Mouse (Mus musculus) Patski (cell line): Measurements from ENCODE around the gene Gngt2. TPM values are rescaled to one million over a fixed set of nuclear protein-coding genes. Genes with fewer than 3 reads are reported as not detected.

Experiments
- ATAC-seq: fragments of 100-300 bp; one replicate; pipeline ENCODE4 v1.8.0; 2021
- CTCF ChIA-PET: fragments of 350-600 bp; sonication (Branson Sonifier 250); formaldehyde crosslinking; loops from one replicate; lab custom pipeline; 2022; ENCODE audit warnings: inconsistent platforms; lab: Charles Lee
- POLR2A ChIA-PET: fragments of 350-600 bp; sonication (Branson Sonifier 250); formaldehyde crosslinking; loops from one replicate; lab custom pipeline; 2022; ENCODE audit warnings: antibody characterized with exemption, inconsistent platforms; lab: Charles Lee
- DNase-seq: peaks from one replicate; pipeline ENCODE4 v3.0.0-alpha.2; 2011; ENCODE audit warnings: low read depth, low spot score
- H3K27me3 ChIP-seq: fragments of 371-371 bp; one replicate; pipeline ENCODE4 v1.5.1; 2021
- CTCF ChIP-seq: fragments of 100-300 bp; IDR thresholded peaks from one replicate; pipeline ENCODE4 v1.5.1; 2021
- in situ Hi-C: fragments of 300-500 bp; cut with MboI; formaldehyde crosslinking; loops from 3 replicates; pipeline ENCODE4 v1.11.1; 2018; ENCODE audit warnings: low pct_unique_long_range_greater_than_20kb, mixed read lengths
- polyA plus RNA-seq: library from polyadenylated mRNA; unstranded; gene quantifications from one replicate; pipeline ENCODE4 v1.2.3, GENCODE M21; 2021

The Gngt2 gene
- polyA plus RNA-seq, 1 experiment from 2014 or later, result not detected

DNA sequence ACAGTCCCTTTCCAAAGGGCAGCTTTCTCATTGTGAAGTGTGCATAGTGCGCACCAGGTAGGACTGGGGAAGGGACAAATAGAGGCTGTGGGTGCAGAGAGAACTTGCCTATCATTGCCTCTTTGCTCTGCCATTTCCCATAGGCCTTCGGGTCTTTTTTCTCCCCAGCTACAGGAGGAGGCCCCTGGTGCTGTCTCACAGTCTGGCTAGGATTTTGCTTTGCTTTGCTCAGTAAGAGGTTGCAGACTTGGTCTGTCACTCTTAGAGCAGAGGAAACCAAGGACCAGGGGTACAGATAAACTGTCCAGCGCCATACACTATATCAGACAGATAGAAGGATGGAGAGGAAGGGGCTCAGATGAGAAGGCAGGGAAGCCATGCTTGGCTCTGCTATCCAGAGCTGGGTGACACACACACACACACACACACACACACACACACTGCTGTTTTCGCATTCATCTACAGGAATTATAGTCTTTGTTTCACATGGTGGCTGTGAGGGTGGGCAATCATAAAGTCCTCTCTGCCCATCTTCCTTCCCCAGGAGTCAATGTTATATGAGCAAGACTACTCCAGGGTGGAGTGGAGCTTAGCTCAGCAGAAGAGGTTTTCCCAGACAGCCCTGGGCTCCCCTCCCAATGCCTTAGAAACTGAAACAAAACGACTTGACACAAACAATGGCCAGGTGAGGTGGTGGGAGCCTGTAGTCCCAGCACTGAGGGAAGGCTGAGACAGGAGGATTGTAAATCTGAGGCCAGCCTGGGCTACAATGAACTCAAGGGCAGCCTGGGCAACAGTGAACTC, 3.9 kb downstream of the Gngt2 start:
- no peak for DNase-seq
- in situ Hi-C loops, result no loop called here
- POLR2A ChIA-PET, result no interaction called here

DNA sequence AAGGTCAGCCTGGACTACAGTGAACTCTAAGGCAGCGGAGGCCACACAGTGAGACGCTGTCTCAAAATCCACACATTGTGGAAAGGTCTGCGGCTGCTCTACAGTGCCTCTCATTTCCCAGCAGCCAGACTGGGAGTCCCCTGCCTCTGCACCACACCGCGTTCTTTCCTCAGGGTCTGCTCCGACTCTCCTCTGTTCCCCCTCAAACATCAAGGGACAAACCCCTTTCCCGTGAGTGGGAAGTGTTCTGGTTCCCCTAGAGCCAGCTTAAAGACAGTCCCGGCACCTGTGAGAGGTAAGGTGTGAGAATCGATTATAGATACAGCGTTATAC, 4.4 kb downstream of the Gngt2 start:
- ATAC-seq, result no peak
- ChIA-PET POLR2A (no interaction called here), CTCF (no interaction called here)
- no peak for TF ChIP-seq CTCF
- in situ Hi-C loops, result no loop called here
- DNase-seq, result no peak
- no peaks in the 10 kb centered on the region for H3K27me3 ChIP-seq

More for the DNA sequence above, 3.9 kb downstream of the Gngt2 start:
- ATAC-seq, result no peak
- H3K27me3 ChIP-seq, result no peaks in the 10 kb centered on the region
- CTCF ChIA-PET, result no interaction called here
- TF ChIP-seq CTCF, result no peak

DNA sequence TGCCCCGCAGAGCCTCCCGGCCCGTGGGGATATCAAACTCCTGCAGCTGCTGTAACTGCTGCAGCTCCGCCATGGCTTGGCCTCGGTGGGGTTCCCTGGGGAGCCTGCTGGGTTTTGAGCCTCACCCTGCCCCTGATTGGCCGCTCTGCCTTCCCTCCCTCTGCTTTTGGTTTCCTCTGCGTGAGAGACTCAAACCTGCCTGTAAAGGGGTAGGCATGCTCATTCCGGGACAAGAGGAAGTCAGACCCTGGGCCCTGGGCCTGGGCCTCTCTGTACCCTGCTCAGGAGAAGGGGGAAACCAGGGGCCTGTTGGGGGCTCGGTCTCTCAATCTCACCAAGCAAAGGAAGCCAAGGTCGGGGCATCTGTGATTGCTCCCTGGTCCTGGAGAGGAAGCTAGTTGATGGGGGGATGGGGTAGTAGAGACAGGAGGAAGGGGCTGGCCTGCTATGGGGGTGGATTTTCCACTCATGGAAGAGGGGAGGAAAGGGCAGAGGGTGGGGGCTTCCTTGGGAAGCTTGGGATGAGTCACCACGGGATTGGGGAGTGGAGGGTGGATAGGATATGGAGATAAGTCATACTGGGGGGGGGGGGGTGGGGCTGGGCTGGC, 5.2 kb downstream of the Gngt2 start, which contains the start of gene Abi3:
Gene Abi3 (minus strand): TSS at position 403 of the 608 bp plus-strand sequence.
- ChIA-PET CTCF (no interaction called here), POLR2A (interaction anchor here (1.2 kb wide), 1 partner anchor 11 kb away, joined by 4 read pairs; no protein-coding TSS in a partner anchor)
- DNase-seq, result no peak
- no peaks in the 10 kb centered on the region for H3K27me3 ChIP-seq
- TF ChIP-seq CTCF, result no peak
- in situ Hi-C loops, result no loop called here
- ATAC-seq, result no peak

DNA sequence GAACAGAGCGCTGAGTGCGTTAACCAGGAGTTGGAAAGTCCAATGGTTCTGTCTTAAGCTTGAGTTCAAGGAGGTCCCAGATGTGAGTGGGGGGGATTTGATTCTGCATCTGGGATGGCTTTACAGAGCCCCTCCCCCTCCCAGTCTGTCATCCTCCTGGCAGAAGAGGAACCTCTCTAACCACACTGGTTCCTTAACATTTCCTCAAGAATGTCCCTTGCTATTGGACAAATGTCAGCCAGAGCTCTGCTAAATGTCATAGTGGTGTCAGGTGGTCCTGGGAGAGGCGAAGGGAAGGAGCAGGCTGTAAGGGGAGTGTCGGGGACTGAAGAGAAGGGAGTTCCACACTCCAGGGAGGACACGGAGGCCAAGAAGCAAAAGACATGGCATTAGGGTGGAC, 5.9 kb downstream of the Gngt2 start:
- no peaks in the 10 kb centered on the region for H3K27me3 ChIP-seq
- ATAC-seq, result no peak
- TF ChIP-seq CTCF, result no peak
- no peak for DNase-seq
- ChIA-PET POLR2A (interaction anchor here (1.2 kb wide), 1 partner anchor 11 kb away, joined by 4 read pairs; no protein-coding TSS in a partner anchor), CTCF (no interaction called here)
- in situ Hi-C loops, result no loop called here

DNA sequence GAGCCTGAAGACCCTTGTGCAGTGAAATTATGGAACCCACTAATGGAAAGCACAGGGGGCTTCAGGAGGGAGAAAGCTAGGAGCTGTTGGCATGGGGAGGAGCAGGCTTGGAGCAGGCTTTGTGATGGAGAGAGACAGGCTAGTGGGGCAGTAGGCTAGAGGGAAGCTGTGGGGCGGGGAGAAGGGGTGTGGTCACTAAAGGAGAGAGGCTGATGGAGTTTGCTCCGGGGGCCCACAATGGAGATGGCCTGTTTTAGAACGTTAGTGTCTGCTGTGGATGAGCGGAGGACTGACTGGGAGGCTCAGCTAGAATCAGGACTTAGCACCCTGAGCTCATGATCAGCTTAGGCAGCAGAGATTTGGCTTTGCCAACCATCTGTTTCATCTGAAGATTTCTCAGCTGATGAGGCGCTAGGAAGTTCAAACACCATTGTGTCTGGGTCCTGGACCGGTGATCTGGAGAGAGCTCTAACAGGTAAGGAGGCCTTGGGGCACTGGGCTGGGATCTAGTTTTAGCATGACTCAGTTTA, 6.5 kb downstream of the Gngt2 start:
- DNase-seq (no peak), ATAC-seq (no peak)
- no peak for TF ChIP-seq CTCF
- in situ Hi-C loops, result no loop called here
- POLR2A ChIA-PET, result interaction anchor here (0.6 to 1.2 kb wide), 4 partner anchors 10 to 52 kb away, joined by 3 to 5 read pairs (median 4); no protein-coding TSS in a partner anchor
- no peaks in the 10 kb centered on the region for H3K27me3 ChIP-seq
- CTCF ChIA-PET, result no interaction called here

DNA sequence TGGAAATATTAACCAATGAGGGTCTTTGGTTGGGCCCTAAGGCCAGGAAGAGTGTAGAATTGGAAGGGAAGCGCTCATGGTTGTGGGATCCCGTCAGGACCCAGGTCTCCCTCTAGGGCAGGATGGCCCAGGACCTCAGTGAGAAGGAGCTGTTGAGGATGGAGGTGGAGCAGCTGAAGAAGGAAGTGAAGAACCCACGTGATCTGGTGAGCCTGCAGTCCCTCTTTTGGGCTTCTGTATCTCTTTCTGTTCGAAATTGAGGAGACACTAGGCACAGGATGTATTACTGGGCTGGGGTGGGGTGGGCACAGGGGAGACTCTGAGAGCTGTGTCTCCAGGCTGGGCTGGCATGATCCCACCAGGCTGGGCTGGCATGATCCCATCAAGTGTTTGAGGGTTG, 7.9 kb downstream of the Gngt2 start:
- no peaks in the 10 kb centered on the region for H3K27me3 ChIP-seq
- DNase-seq (no peak), ATAC-seq (no peak)
- in situ Hi-C loops, result no loop called here
- TF ChIP-seq CTCF, result no peak
- CTCF ChIA-PET, result interaction anchor here (0.7 kb wide), 1 partner anchor 9 kb away, joined by 3 read pairs; no protein-coding TSS in a partner anchor
- POLR2A ChIA-PET, result no interaction called here

DNA sequence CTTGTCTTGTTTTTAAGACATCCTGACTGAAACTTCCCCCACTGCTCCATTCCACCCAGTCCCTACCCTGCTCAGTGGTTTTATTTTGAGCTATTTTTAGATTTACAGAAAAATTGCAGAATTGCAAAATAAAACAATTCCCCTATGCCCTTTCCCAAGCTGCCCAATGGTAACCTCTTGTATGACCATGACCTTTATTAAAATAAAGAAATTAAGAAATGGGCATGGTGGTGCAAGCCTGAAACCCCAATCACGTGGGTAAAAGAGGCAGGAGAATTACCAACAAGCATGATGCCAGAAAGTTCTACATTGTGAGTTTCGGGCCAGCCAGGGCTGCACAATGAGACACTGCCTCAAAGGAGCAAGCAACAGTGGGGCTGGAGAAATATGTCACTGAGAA, 13.9 kb downstream of the Gngt2 start:
- H3K27me3 ChIP-seq, result no peaks in the 10 kb centered on the region
- no peak for DNase-seq
- no peak for TF ChIP-seq CTCF
- ChIA-PET POLR2A (no interaction called here), CTCF (interaction anchor here (0.8 kb wide), 1 partner anchor 18 kb away, joined by 3 read pairs; no protein-coding TSS in a partner anchor)
- no peak for ATAC-seq
- in situ Hi-C loops, result no loop called here

DNA sequence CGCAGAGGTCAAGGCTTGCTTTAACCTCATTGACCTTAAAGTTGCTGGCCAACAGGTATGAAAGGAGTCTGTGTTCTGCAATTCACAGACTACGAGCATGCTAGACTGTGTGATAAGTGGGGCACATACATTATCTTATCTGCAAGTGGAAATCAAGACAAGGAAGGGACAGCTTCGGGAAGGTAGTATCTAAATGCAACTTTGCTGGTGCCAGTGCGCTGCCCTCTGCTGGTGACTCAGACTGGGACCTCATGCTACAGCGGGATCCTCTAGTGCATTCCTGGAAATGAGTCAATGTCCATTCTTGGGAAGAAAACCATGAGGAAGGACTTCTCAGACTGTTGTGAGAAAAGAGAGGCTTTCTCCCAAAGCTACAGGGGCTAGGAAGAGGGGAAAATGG, 16.7 kb downstream of the Gngt2 start:
- in situ Hi-C loops, result no loop called here
- H3K27me3 ChIP-seq, result no peaks in the 10 kb centered on the region
- ChIA-PET POLR2A (interaction anchor here (1.1 kb wide), 1 partner anchor 11 kb away, joined by 4 read pairs; no protein-coding TSS in a partner anchor), CTCF (interaction anchor here (0.7 to 1.8 kb wide), 5 partner anchors 8 to 181 kb away, joined by 3 to 5 read pairs (median 4); partner anchors contain the start of gene Snf8)
- peak; percentile 12 for DNase-seq
- no peak for ATAC-seq
- peak; percentile 86 for TF ChIP-seq CTCF

DNA sequence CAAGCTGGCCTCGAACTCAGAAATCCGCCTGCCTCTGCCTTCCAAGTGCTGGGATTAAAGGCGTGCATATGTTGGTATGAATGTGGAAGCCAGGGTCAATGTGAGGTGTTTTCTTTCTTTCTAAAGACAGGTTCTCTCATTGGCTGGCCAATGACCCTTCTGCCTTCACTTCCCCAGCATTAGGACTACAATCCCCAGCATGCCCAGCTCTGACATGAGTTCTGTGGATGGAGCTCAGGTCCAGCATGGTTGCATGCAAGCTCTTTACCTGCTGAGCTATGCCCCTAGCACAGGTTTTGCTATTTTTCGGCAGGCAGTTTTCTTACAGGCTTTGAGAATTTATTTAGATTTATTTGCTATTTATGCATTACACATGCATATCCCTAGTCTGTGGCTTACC, 20.3 kb downstream of the Gngt2 start:
- in situ Hi-C loops, result no loop called here
- no peak for TF ChIP-seq CTCF
- no peak for ATAC-seq
- ChIA-PET CTCF (no interaction called here), POLR2A (no interaction called here)
- H3K27me3 ChIP-seq, result no peaks in the 10 kb centered on the region
- DNase-seq, result no peak

DNA sequence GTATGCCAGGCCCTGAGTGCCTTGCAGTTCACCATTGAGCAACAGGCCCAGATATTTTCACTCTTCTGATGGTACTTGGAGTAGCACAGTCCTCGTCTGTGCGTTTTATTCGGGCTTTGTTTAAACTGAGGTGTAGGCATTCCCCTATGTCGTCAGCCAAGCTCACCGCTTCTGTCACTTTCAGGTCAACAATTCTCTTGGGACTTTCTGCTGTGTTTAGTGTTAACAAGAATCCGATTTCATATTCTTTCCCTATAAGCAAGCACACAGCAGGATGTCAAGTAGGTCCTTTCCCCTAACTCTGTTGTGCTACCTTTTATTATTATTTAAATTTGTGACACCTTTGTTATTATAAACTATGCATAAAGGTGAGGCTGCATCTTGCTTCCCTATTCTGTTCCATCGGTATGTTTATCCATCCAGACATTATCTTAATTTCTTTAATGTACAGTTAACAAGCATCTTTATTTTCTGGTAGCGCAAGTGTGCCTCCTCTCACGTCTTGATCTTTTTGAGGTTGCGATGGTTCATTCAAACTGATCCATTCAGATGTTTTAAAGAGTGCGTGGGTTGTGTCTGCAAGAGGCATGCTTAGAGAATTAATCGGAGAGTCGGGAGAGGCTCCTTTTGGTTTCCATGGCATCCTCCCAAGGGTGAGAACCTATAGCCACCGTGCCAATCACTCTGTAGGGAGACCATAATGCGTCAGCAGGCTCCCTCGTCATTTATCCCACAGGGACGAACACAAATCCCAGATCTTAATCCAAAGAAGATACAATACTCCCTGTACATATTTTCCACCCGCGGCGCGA, 20.9 kb downstream of the Gngt2 start:
- POLR2A ChIA-PET, result no interaction called here
- ATAC-seq (no peak), DNase-seq (no peak)
- in situ Hi-C loops, result no loop called here
- no peaks in the 10 kb centered on the region for H3K27me3 ChIP-seq
- TF ChIP-seq CTCF, result no peak
- CTCF ChIA-PET, result no interaction called here
